Mouse (Mus musculus): ENCODE data around the gene Oas1f. TPM values are rescaled to one million over a fixed set of nuclear protein-coding genes. Genes with fewer than 3 reads are reported as not detected.

Gene Oas1f
- polyA plus RNA-seq, 1 experiment from 2014 or later = 0.53 TPM

- no peak for ATAC-seq (ENCODE audit: low read depth)
- DNase-seq (ENCODE audit: low spot score) = no peak
- Histone ChIP-seq H3K27me3 (replicated peaks; ENCODE audit: control insufficient read depth, insufficient read depth, low read length) (no peaks in the 10 kb centered on the region), H3K27ac (replicated peaks; ENCODE audit: low read depth, low read length) (no peak overlapping the region), H3K9ac (ENCODE audit: low read depth, low read length) (no peak overlapping the region), H3K4me2 (ENCODE audit: low read depth, low read length) (no peak overlapping the region), H3K4me1 (ENCODE audit: control insufficient read depth, insufficient read depth, low read length) (no peaks in the 10 kb centered on the region), H3K4me3 (ENCODE audit: low read depth, low read length) (no peak overlapping the region), H3K36me3 (ENCODE audit: control insufficient read depth, insufficient read depth, low read length) (no peaks in the 10 kb centered on the region), H3K9me3 (ENCODE audit: control insufficient read depth, low read length) (peaks cover 12% of the 10 kb centered on the region)
Measured at GRCm38 (mm10) chr5:120818999-120819398, 28.2 kb upstream of the Oas1f start.

- DNase-seq (ENCODE audit: low spot score) (no peak), ATAC-seq (ENCODE audit: low read depth) (no peak)
- Histone ChIP-seq H3K4me1 (ENCODE audit: control insufficient read depth, insufficient read depth, low read length) (no peaks in the 10 kb centered on the region), H3K36me3 (ENCODE audit: control insufficient read depth, insufficient read depth, low read length) (no peaks in the 10 kb centered on the region), H3K4me3 (ENCODE audit: low read depth, low read length) (no peak overlapping the region), H3K4me2 (ENCODE audit: low read depth, low read length) (no peak overlapping the region), H3K27ac (replicated peaks; ENCODE audit: low read depth, low read length) (no peak overlapping the region), H3K9ac (ENCODE audit: low read depth, low read length) (no peak overlapping the region), H3K27me3 (replicated peaks; ENCODE audit: control insufficient read depth, insufficient read depth, low read length) (peaks cover 8% of the 10 kb centered on the region; the same call in 1 of the 2 replicates), H3K9me3 (ENCODE audit: control insufficient read depth, low read length) (no peaks in the 10 kb centered on the region)
- 75% methylated on average over 4 of the region's 4 CpGs for WGBS
Measured at GRCm38 (mm10) chr5:120831031-120831430, 16.1 kb upstream of the Oas1f start.

- no peak overlapping the region for H3K9ac ChIP-seq (ENCODE audit: low read depth, low read length)
- no peaks in the 10 kb centered on the region for H3K36me3 ChIP-seq (ENCODE audit: control insufficient read depth, insufficient read depth, low read length)
- no peak for ATAC-seq (ENCODE audit: low read depth)
- H3K27me3 ChIP-seq (replicated peaks; ENCODE audit: control insufficient read depth, insufficient read depth, low read length) = peaks cover 8% of the 10 kb centered on the region; the same call in 1 of the 2 replicates
- DNase-seq (ENCODE audit: low spot score) = peak; percentile 9
- H3K4me1 ChIP-seq (ENCODE audit: control insufficient read depth, insufficient read depth, low read length) = no peaks in the 10 kb centered on the region
- 18% methylated on average over 17 of the region's 17 CpGs for WGBS
- no peak overlapping the region for H3K27ac ChIP-seq (replicated peaks; ENCODE audit: low read depth, low read length)
- no peak overlapping the region for H3K4me3 ChIP-seq (ENCODE audit: low read depth, low read length)
- H3K4me2 ChIP-seq (ENCODE audit: low read depth, low read length) = no peak overlapping the region
- no peaks in the 10 kb centered on the region for H3K9me3 ChIP-seq (ENCODE audit: control insufficient read depth, low read length)
Measured at GRCm38 (mm10) chr5:120833335-120834280, 13.6 kb upstream of the Oas1f start.

- ATAC-seq (ENCODE audit: low read depth) (no peak), DNase-seq (ENCODE audit: low spot score) (peak; percentile 8)
- H3K27ac ChIP-seq (replicated peaks; ENCODE audit: low read depth, low read length) = no peak overlapping the region
- no peak overlapping the region for H3K9ac ChIP-seq (ENCODE audit: low read depth, low read length)
- peaks cover 8% of the 10 kb centered on the region; the same call in 1 of the 2 replicates for H3K27me3 ChIP-seq (replicated peaks; ENCODE audit: control insufficient read depth, insufficient read depth, low read length)
- no peak overlapping the region for H3K4me2 ChIP-seq (ENCODE audit: low read depth, low read length)
- 7% methylated on average over 8 of the region's 8 CpGs for WGBS
- no peaks in the 10 kb centered on the region for H3K4me1 ChIP-seq (ENCODE audit: control insufficient read depth, insufficient read depth, low read length)
- no peaks in the 10 kb centered on the region for H3K36me3 ChIP-seq (ENCODE audit: control insufficient read depth, insufficient read depth, low read length)
- H3K9me3 ChIP-seq (ENCODE audit: control insufficient read depth, low read length) = no peaks in the 10 kb centered on the region
- no peak overlapping the region for H3K4me3 ChIP-seq (ENCODE audit: low read depth, low read length)
Measured at GRCm38 (mm10) chr5:120836731-120837585, 10.2 kb upstream of the Oas1f start.

- WGBS = 44% methylated on average over 3 of the region's 3 CpGs
- ATAC-seq (ENCODE audit: low read depth) (peak; percentile 86), DNase-seq (ENCODE audit: low spot score) (peak; percentile 92)
- Histone ChIP-seq H3K36me3 (ENCODE audit: control insufficient read depth, insufficient read depth, low read length) (no peaks in the 10 kb centered on the region), H3K9me3 (ENCODE audit: control insufficient read depth, low read length) (no peaks in the 10 kb centered on the region), H3K4me3 (ENCODE audit: low read depth, low read length) (no peak overlapping the region), H3K4me2 (ENCODE audit: low read depth, low read length) (no peak overlapping the region), H3K27me3 (replicated peaks; ENCODE audit: control insufficient read depth, insufficient read depth, low read length) (no peaks in the 10 kb centered on the region), H3K4me1 (ENCODE audit: control insufficient read depth, insufficient read depth, low read length) (no peaks in the 10 kb centered on the region), H3K9ac (ENCODE audit: low read depth, low read length) (no peak overlapping the region), H3K27ac (replicated peaks; ENCODE audit: low read depth, low read length) (no peak overlapping the region)
Measured at GRCm38 (mm10) chr5:120844713-120845112, 2.5 kb upstream of the Oas1f start.

- no peaks in the 10 kb centered on the region for H3K27me3 ChIP-seq (replicated peaks; ENCODE audit: control insufficient read depth, insufficient read depth, low read length)
- H3K36me3 ChIP-seq (ENCODE audit: control insufficient read depth, insufficient read depth, low read length) = no peaks in the 10 kb centered on the region
- no peak overlapping the region for H3K27ac ChIP-seq (replicated peaks; ENCODE audit: low read depth, low read length)
- 67% methylated on average over 3 of the region's 3 CpGs for WGBS
- ATAC-seq (ENCODE audit: low read depth) = no peak
- no peak overlapping the region for H3K4me2 ChIP-seq (ENCODE audit: low read depth, low read length)
- H3K4me1 ChIP-seq (ENCODE audit: control insufficient read depth, insufficient read depth, low read length) = no peaks in the 10 kb centered on the region
- DNase-seq (ENCODE audit: low spot score) = peak; percentile 31
- no peak overlapping the region for H3K9ac ChIP-seq (ENCODE audit: low read depth, low read length)
- H3K9me3 ChIP-seq (ENCODE audit: control insufficient read depth, low read length) = peaks cover 8% of the 10 kb centered on the region
- no peak overlapping the region for H3K4me3 ChIP-seq (ENCODE audit: low read depth, low read length)
Measured at GRCm38 (mm10) chr5:120849601-120850136, 2.5 kb downstream of the Oas1f start.

- H3K27ac ChIP-seq (replicated peaks; ENCODE audit: low read depth, low read length) = no peak overlapping the region
- H3K4me2 ChIP-seq (ENCODE audit: low read depth, low read length) = no peak overlapping the region
- no peak overlapping the region for H3K4me3 ChIP-seq (ENCODE audit: low read depth, low read length)
- H3K36me3 ChIP-seq (ENCODE audit: control insufficient read depth, insufficient read depth, low read length) = no peaks in the 10 kb centered on the region
- ATAC-seq (ENCODE audit: low read depth) (no peak), DNase-seq (ENCODE audit: low spot score) (no peak)
- WGBS = 79% methylated on average over 2 of the region's 2 CpGs
- H3K27me3 ChIP-seq (replicated peaks; ENCODE audit: control insufficient read depth, insufficient read depth, low read length) = no peaks in the 10 kb centered on the region
- peaks cover 7% of the 10 kb centered on the region for H3K9me3 ChIP-seq (ENCODE audit: control insufficient read depth, low read length)
- H3K9ac ChIP-seq (ENCODE audit: low read depth, low read length) = no peak overlapping the region
- H3K4me1 ChIP-seq (ENCODE audit: control insufficient read depth, insufficient read depth, low read length) = no peaks in the 10 kb centered on the region
Measured at GRCm38 (mm10) chr5:120859241-120859640, 12.1 kb downstream of the Oas1f start.

GRCm38 (mm10) chr5:120861121-120861520, 14.0 kb downstream of the Oas1f start, which contains the start of gene Oas1h:
Gene Oas1h (plus strand): TSS chr5:120861421.
- Histone ChIP-seq H3K9ac (ENCODE audit: low read depth, low read length) (no peak within 1 kb of the TSS), H3K27me3 (replicated peaks; ENCODE audit: control insufficient read depth, insufficient read depth, low read length) (no peaks in the 10 kb centered on the region), H3K4me2 (ENCODE audit: low read depth, low read length) (no peak within 1 kb of the TSS), H3K27ac (replicated peaks; ENCODE audit: low read depth, low read length) (no peak within 1 kb of the TSS), H3K9me3 (ENCODE audit: control insufficient read depth, low read length) (no peaks in the 10 kb centered on the region), H3K4me1 (ENCODE audit: control insufficient read depth, insufficient read depth, low read length) (no peaks in the 10 kb centered on the region), H3K36me3 (ENCODE audit: control insufficient read depth, insufficient read depth, low read length) (no peaks in the 10 kb centered on the region), H3K4me3 (ENCODE audit: low read depth, low read length) (no peak within 1 kb of the TSS)
- 45% methylated on average over 4 of the region's 4 CpGs for WGBS
- ATAC-seq (ENCODE audit: low read depth) (no peak), DNase-seq (ENCODE audit: low spot score) (no peak)

All from embryonic facial prominence, embryonic 14.5 days (tissue).